Mouse (Mus musculus) MEL (cell line): ENCODE results near the gene Supt4a.

Experiments used
- CHD2 ChIP-seq: IDR thresholded peaks from 2 replicates; pipeline ENCODE4 v1.6.1; 2011; ENCODE audit warnings: low read length, improper control_type of control experiment
- CTCF ChIP-seq, 3 experiments: IDR thresholded peaks in 2 of 3; conservative IDR thresholded peaks in 1 of 3; 2 replicates each; pipeline ENCODE4 v1.5.1; 2011 to 2012; ENCODE audit warnings: low read length in 3 of 3, low read depth in 2 of 3, mild to moderate bottlenecking in 2 of 3, improper control_type of control experiment in 1 of 3, inconsistent platforms in 1 of 3, mixed read lengths in 1 of 3, moderate library complexity in 1 of 3; ENCODE audit not compliant: control insufficient read depth in 1 of 3, insufficient read depth in 1 of 3, poor library complexity in 1 of 3, severe bottlenecking in 1 of 3
- E2F4 ChIP-seq: IDR thresholded peaks from 2 replicates; pipeline ENCODE4 v1.6.1; 2011; ENCODE audit warnings: low read depth, low read length, improper control_type of control experiment, borderline replicate concordance
- EP300 ChIP-seq, 2 experiments: IDR thresholded peaks; 2 replicates each; pipeline ENCODE4 v1.6.1; 2011; ENCODE audit warnings: improper control_type of control experiment in 2 of 2, low read length in 2 of 2, low read depth in 1 of 2, mild to moderate bottlenecking in 1 of 2
- MAFK ChIP-seq: IDR thresholded peaks from 2 replicates; pipeline ENCODE4 v1.6.1; 2011; ENCODE audit warnings: low read depth, mild to moderate bottlenecking, low read length, improper control_type of control experiment, borderline replicate concordance
- NELFE ChIP-seq: IDR thresholded peaks from 2 replicates; pipeline ENCODE4 v1.6.1; 2011; ENCODE audit warnings: low read depth, low read length, improper control_type of control experiment
- POLR2A ChIP-seq, 2 experiments: IDR thresholded peaks; 2 replicates each; pipeline ENCODE4 v1.6.1; 2011 to 2012; ENCODE audit warnings: low read length in 2 of 2, mild to moderate bottlenecking in 2 of 2, control low read depth in 1 of 2, improper control_type of control experiment in 1 of 2, low read depth in 1 of 2, moderate library complexity in 1 of 2; ENCODE audit not compliant: control insufficient read depth in 1 of 2, insufficient read depth in 1 of 2, poor library complexity in 1 of 2
- TBP ChIP-seq: IDR thresholded peaks from 2 replicates; pipeline ENCODE4 v1.8.0; 2011; ENCODE audit warnings: low read depth, low read length, improper control_type of control experiment
- TCF12 ChIP-seq: IDR thresholded peaks from 2 replicates; pipeline ENCODE4 v1.6.1; 2014; ENCODE audit warnings: low read depth, mild to moderate bottlenecking, inconsistent platforms, low read length, improper control_type of control experiment, moderate library complexity

- TF ChIP-seq MAFK (no peak), TCF12 (no peak), EP300 (IDR thresholded peaks at IDR 0.05; ENCODE audit: low read depth in 1 of 2, low read length in 2 of 2) (no peak), POLR2A (IDR thresholded peaks at IDR 0.05; ENCODE audit: control insufficient read depth in 1 of 2, insufficient read depth in 1 of 2, low read depth in 1 of 2, low read length in 2 of 2, poor library complexity in 1 of 2) (peak in 1 of 2 experiments; percentile 36; a peak in 1 of 4 replicates), CHD2 (no peak), CTCF (IDR thresholded peaks at IDR 0.05 in 2 of 3, conservative IDR thresholded peaks at IDR 0.05 in 1 of 3; ENCODE audit: control insufficient read depth in 1 of 3, insufficient read depth in 1 of 3, low read depth in 2 of 3, low read length in 3 of 3, poor library complexity in 1 of 3, severe bottlenecking in 1 of 3) (no peak), E2F4 (no peak), NELFE (no peak), TBP (no peak)
These were observed 23.9 kb downstream of the Supt4a start for GRCm38 (mm10) chr11:87761181-87761721.
